Comparison of ENCODE assay signal across 9 mouse cellular contexts in genomic region chr3:95224295-95224694, GRCm38 (mm10). TPM values are rescaled to one million over a fixed set of nuclear protein-coding genes. Genes with fewer than 3 reads are reported as not detected.
DNase-seq lines count a peak whose midpoint lies in the region; ATAC-seq and TF ChIP-seq lines count a peak whose summit lies in the region.
"Had no signal": no experiment of that assay in that cellular context is flagged by ENCODE, and none has a peak within 500 bp of the region (broad histone marks: within the 10 kb centered on the region; RNA-seq: fewer than 3 reads in every experiment).

No protein-coding gene starts in this region.

- no peak for TF ChIP-seq EP300 in CH12.LX (IDR thresholded peaks at IDR 0.05; ENCODE audit: low read length)

- peaks cover 62% of the 10 kb centered on the region for H3K79me2 ChIP-seq in CH12.LX (replicated peaks; ENCODE audit: control insufficient read depth, extremely low read depth, insufficient read depth, poor library complexity, severe bottlenecking)

- no peak for TF ChIP-seq RAD21 in CH12.LX (IDR thresholded peaks at IDR 0.05; ENCODE audit: low read depth, low read length)

- WGBS in embryonic facial prominence, embryonic 11.5 days: 34% methylated on average over 6 of the region's 6 CpGs

- no peak for TF ChIP-seq CTCF in CH12.LX (conservative IDR thresholded peaks at IDR 0.05 in 1 of 2, IDR thresholded peaks at IDR 0.05 in 1 of 2; ENCODE audit: low read depth in 2 of 2, low read length in 2 of 2)

- dilution Hi-C loops in CH12.LX (cut with MboI; ENCODE audit: extremely low pct_ligation_motif_present, extremely low pct_unique_long_range_greater_than_20kb, low sequenced_read_pairs): no loop called here

- H3K4me2 ChIP-seq in CH12.LX (ENCODE audit: insufficient read depth, low read depth, poor library complexity, severe bottlenecking): no peak overlapping the region
- H3K4me2 ChIP-seq in embryonic facial prominence, embryonic 11.5 days (ENCODE audit: low read depth, low read length): no peak overlapping the region

- H3K36me3 ChIP-seq in CH12.LX (replicated peaks in 1 of 2; ENCODE audit: control insufficient read depth in 1 of 2, insufficient read depth in 1 of 2, low read length in 1 of 2): peaks cover 40 to 64% of the 10 kb centered on the region in 2 experiments
- peaks cover 4% of the 10 kb centered on the region for H3K36me3 ChIP-seq in embryonic facial prominence, embryonic 11.5 days (replicated peaks; ENCODE audit: control insufficient read depth, insufficient read depth, low read depth, low read length)

- peaks cover 3% of the 10 kb centered on the region for H3K9me3 ChIP-seq in CH12.LX (replicated peaks; ENCODE audit: low read length)
- H3K9me3 ChIP-seq in embryonic facial prominence, embryonic 11.5 days (replicated peaks; ENCODE audit: control insufficient read depth, low read length): no peaks in the 10 kb centered on the region
- H3K9me3 ChIP-seq: G1E had no signal

- in situ Hi-C loops in CH12.LX (cut with MboI; ENCODE audit: low pct_ligation_motif_present, low pct_unique_long_range_greater_than_20kb, low sequenced_read_pairs): loop anchor here (5.0 kb wide), 1 partner anchor 33 kb away; no protein-coding TSS in a partner anchor

- H3K4me3 ChIP-seq in CH12.LX (replicated peaks in 1 of 3; ENCODE audit: low read depth in 2 of 3, low read length in 2 of 3, poor library complexity in 1 of 3): no peak overlapping the region
- no peak overlapping the region for H3K4me3 ChIP-seq in embryonic facial prominence, embryonic 11.5 days (ENCODE audit: low read depth, low read length)

- peak; percentile 31 for DNase-seq in gastrocnemius, adult 18-20 months (ENCODE audit: low spot score)
- no peak for DNase-seq in gastrocnemius, postnatal 4 days (ENCODE audit: low spot score in 2 of 2)
- DNase-seq in CH12.LX (ENCODE audit: extremely low read depth): peak; percentile 32
- DNase-seq in embryonic facial prominence, embryonic 11.5 days (ENCODE audit: low spot score): peak; percentile 64
- DNase-seq in kidney, postnatal 14 days: peak; percentile 59
- DNase-seq in thymus, postnatal 25 days: no peak
- DNase-seq in left cerebral cortex, postnatal 36 days (ENCODE audit: low spot score in 2 of 2): no peak

- no peak for ATAC-seq in embryonic facial prominence, embryonic 11.5 days (replicated peaks; ENCODE audit: insufficient number of reproducible peaks, low FRiP score, low TSS enrichment, low read depth)
- no peak for ATAC-seq in inflammation-experienced regulatory T-cells, adult 6 months

- no peak for TF ChIP-seq POLR2A in CH12.LX (IDR thresholded peaks at IDR 0.05; ENCODE audit: low read depth, low read length)

- no peak overlapping the region for H3K27ac ChIP-seq in CH12.LX (ENCODE audit: insufficient read depth, low read depth)
- H3K27ac ChIP-seq in embryonic facial prominence, embryonic 11.5 days (replicated peaks; ENCODE audit: low read depth, low read length): no peak overlapping the region

- no peaks in the 10 kb centered on the region for H3K27me3 ChIP-seq in CH12.LX (replicated peaks)
- H3K27me3 ChIP-seq in embryonic facial prominence, embryonic 11.5 days (ENCODE audit: control insufficient read depth, insufficient read depth, low read length): no peaks in the 10 kb centered on the region

- no peak overlapping the region for H3K9ac ChIP-seq in CH12.LX (ENCODE audit: insufficient read depth, low read depth)
- H3K9ac ChIP-seq in embryonic facial prominence, embryonic 11.5 days (replicated peaks; ENCODE audit: low read length): no peak overlapping the region; the same call in 1 of the 2 replicates

- intact Hi-C loops in left cerebral cortex, postnatal 36 days (cut with DNase I): no loop called here

- H3K4me1 ChIP-seq in CH12.LX (ENCODE audit: control insufficient read depth in 1 of 2, insufficient read depth in 2 of 2): peaks cover 0 to 34% of the 10 kb centered on the region in 2 experiments; a peak in 3 of 4 replicates
- H3K4me1 ChIP-seq in embryonic facial prominence, embryonic 11.5 days (ENCODE audit: control insufficient read depth, insufficient read depth, low read length): no peaks in the 10 kb centered on the region

TF ChIP-seq in CH12.LX, 34 proteins besides CTCF, POLR2A, EP300 and RAD21:
- TF ChIP-seq UBTF (IDR thresholded peaks at IDR 0.05; ENCODE audit: low read depth, low read length) (no peak), NELFE (IDR thresholded peaks at IDR 0.05; ENCODE audit: low read depth, low read length) (no peak), SIN3A (IDR thresholded peaks at IDR 0.05; ENCODE audit: low read length) (no peak), USF1 (IDR thresholded peaks at IDR 0.05; ENCODE audit: low read depth, low read length) (no peak), TBP (conservative IDR thresholded peaks at IDR 0.05; ENCODE audit: low read depth, low read length) (no peak), ZMIZ1 (IDR thresholded peaks at IDR 0.05; ENCODE audit: low read depth, low read length) (no peak)

RNA-seq across cellular contexts. Expression of gene Cdc42se1, which starts 4.2 kb away (rescaled TPM):
- 10 to 100 TPM; 12.4 to 17.1 TPM for total RNA-seq in gastrocnemius, adult 18-20 months (2021)
- 10 to 100 TPM; 48.1 to 49.2 TPM for total RNA-seq in gastrocnemius, postnatal 4 days (2021)
- total RNA-seq in CH12.LX (2012; rRNA removed) (55.3 and 82.3 TPM in 2 replicates), CH12.LX (2014; rRNA removed) (66.3 and 71.1 TPM in 2 replicates)
- polyA plus RNA-seq in CH12.LX (2012; ENCODE audit: insufficient read length, low read depth): 123 and 128 TPM in 2 replicates
- polyA plus RNA-seq in embryonic facial prominence, embryonic 11.5 days (2014; fragmentation: Nextera tagmentation; extraction: Ambion mirVana): 93.9 and 105 TPM in 2 replicates
- 10 to 100 TPM; 64.4 to 68.0 TPM for total RNA-seq in left cerebral cortex, postnatal 36 days (2021)
- polyA plus RNA-seq in inflammation-experienced regulatory T-cells, adult 6 months (2017; shearing (Covaris generic)): 100 to 1,000 TPM; 179 to 293 (median 202) TPM

RNA-seq across cellular contexts. Expression of gene Gabpb2, which starts 6.6 kb away (rescaled TPM):
- total RNA-seq in gastrocnemius, adult 18-20 months (2021): 10 to 100 TPM in 1 of 2 experiments, 1 to 10 TPM in 1; 7.1 to 10.0 TPM
- total RNA-seq in gastrocnemius, postnatal 4 days (2021): 10 to 100 TPM; 18.0 to 18.8 TPM
- total RNA-seq in CH12.LX (2012; rRNA removed): 14.7 and 18.2 TPM in 2 replicates
- 15.4 and 16.6 TPM in 2 replicates for total RNA-seq in CH12.LX (2014; rRNA removed)
- polyA plus RNA-seq in CH12.LX (2012; ENCODE audit: insufficient read length, low read depth): 20.6 and 21.1 TPM in 2 replicates
- polyA plus RNA-seq in embryonic facial prominence, embryonic 11.5 days (2014; fragmentation: Nextera tagmentation; extraction: Ambion mirVana): 5.7 and 6.7 TPM in 2 replicates
- 10 to 100 TPM in 1 of 2 experiments, 1 to 10 TPM in 1; 6.3 to 13.4 TPM for total RNA-seq in left cerebral cortex, postnatal 36 days (2021)
- polyA plus RNA-seq in inflammation-experienced regulatory T-cells, adult 6 months (2017; shearing (Covaris generic)): 10 to 100 TPM; 28.0 to 52.1 (median 31.8) TPM

RNA-seq across cellular contexts. Expression of gene Mllt11, which starts 7.7 kb away (rescaled TPM):
- total RNA-seq in gastrocnemius, adult 18-20 months (2021): 10 to 100 TPM; 69.8 to 83.1 TPM
- 10 to 100 TPM; 30.9 to 34.4 TPM for total RNA-seq in gastrocnemius, postnatal 4 days (2021)
- total RNA-seq in CH12.LX (2012; rRNA removed) (10.0 and 11.5 TPM in 2 replicates), CH12.LX (2014; rRNA removed) (9.5 and 10.0 TPM in 2 replicates)
- 23.9 and 24.2 TPM in 2 replicates for polyA plus RNA-seq in CH12.LX (2012; ENCODE audit: insufficient read length, low read depth)
- 52.9 and 56.9 TPM in 2 replicates for polyA plus RNA-seq in embryonic facial prominence, embryonic 11.5 days (2014; fragmentation: Nextera tagmentation; extraction: Ambion mirVana)
- 100 to 1,000 TPM; 292 to 336 TPM for total RNA-seq in left cerebral cortex, postnatal 36 days (2021)
- 10 to 100 TPM; 17.5 to 21.6 (median 18.8) TPM for polyA plus RNA-seq in inflammation-experienced regulatory T-cells, adult 6 months (2017; shearing (Covaris generic))

RNA-seq across cellular contexts. Expression of gene Gm128, which starts 17.1 kb away (rescaled TPM):
- total RNA-seq in gastrocnemius, adult 18-20 months (2021): not detected
- under 1 TPM in 1 of 2 experiments, not detected in 1; 0.18 TPM for total RNA-seq in gastrocnemius, postnatal 4 days (2021)
- not detected in 2 replicates for total RNA-seq in CH12.LX (2012; rRNA removed)
- not detected in 2 replicates for total RNA-seq in CH12.LX (2014; rRNA removed)
- polyA plus RNA-seq in CH12.LX (2012; ENCODE audit: insufficient read length, low read depth): not detected in 2 replicates
- 0.54 TPM in 1 of 2 replicates, not detected in the other for polyA plus RNA-seq in embryonic facial prominence, embryonic 11.5 days (2014; fragmentation: Nextera tagmentation; extraction: Ambion mirVana)
- under 1 TPM; 0.20 to 0.27 TPM for total RNA-seq in left cerebral cortex, postnatal 36 days (2021)
- polyA plus RNA-seq in inflammation-experienced regulatory T-cells, adult 6 months (2017; shearing (Covaris generic)): under 1 TPM; 0.49 to 0.94 (median 0.85) TPM
- total RNA-seq: G1E had no signal
- polyA plus RNA-seq: G1E had no signal

RNA-seq across cellular contexts. Expression of gene Bnipl, which starts 26.7 kb away (rescaled TPM):
- not detected for total RNA-seq in gastrocnemius, adult 18-20 months (2021)
- under 1 TPM; 0.16 to 0.29 TPM for total RNA-seq in gastrocnemius, postnatal 4 days (2021)
- 0.17 TPM in 1 of 2 replicates, not detected in the other for total RNA-seq in CH12.LX (2012; rRNA removed)
- total RNA-seq in CH12.LX (2014; rRNA removed): not detected in 2 replicates
- 0.30 and 0.33 TPM in 2 replicates for polyA plus RNA-seq in CH12.LX (2012; ENCODE audit: insufficient read length, low read depth)
- polyA plus RNA-seq in embryonic facial prominence, embryonic 11.5 days (2014; fragmentation: Nextera tagmentation; extraction: Ambion mirVana): 2.9 and 4.0 TPM in 2 replicates
- under 1 TPM; 0.39 to 0.86 TPM for total RNA-seq in left cerebral cortex, postnatal 36 days (2021)
- polyA plus RNA-seq in inflammation-experienced regulatory T-cells, adult 6 months (2017; shearing (Covaris generic)): under 1 TPM in 1 of 3 experiments, not detected in 2; 0.52 TPM
- total RNA-seq: G1E had no signal

Comparison
In these comparisons a context has a peak if more than half of its experiments do, and no peak if none do; other contexts are left out.
1. DNase-seq: peak in gastrocnemius, adult 18-20 months (single experiment), CH12.LX (single experiment), embryonic facial prominence, embryonic 11.5 days (single experiment) and kidney, postnatal 14 days (single experiment); none in gastrocnemius, postnatal 4 days (0 of 2), thymus, postnatal 25 days (single experiment) and left cerebral cortex, postnatal 36 days (0 of 2).